Mouse (Mus musculus): ENCODE measurements around the gene Eml5. TPM values are rescaled to one million over a fixed set of nuclear protein-coding genes. Genes with fewer than 3 reads are reported as not detected.

The Eml5 gene
- polyA plus RNA-seq, 1 experiment: 0.65 TPM

DNA sequence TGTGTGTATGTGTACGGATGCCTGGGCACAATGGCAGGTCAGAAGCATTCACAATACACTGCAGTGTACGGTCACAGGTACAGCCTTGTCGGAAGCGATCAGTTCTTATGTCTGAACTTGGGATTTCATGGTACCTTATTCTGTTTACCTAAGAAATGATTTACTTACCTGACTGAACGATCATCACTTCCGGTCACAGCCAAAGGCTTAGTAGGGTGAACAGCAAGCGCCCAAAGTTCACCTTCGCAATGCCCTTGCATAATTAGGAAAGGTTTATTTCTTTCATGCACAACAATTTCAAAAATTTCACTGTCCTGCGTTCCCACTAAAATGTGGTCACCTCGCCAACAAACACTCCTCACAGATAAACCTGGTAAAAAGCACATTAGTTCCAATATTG lies 28.4 kb downstream of the Eml5 start:
- TF ChIP-seq TCF3 (IDR thresholded peaks at IDR 0.05; ENCODE audit: insufficient read length, low read depth) (no peak), MYOG (IDR thresholded peaks at IDR 0.05; ENCODE audit: control insufficient read depth in 1 of 3, insufficient read depth in 1 of 3, insufficient read length in 2 of 3, low read depth in 2 of 3) (no peak), SRF (IDR thresholded peaks at IDR 0.05; ENCODE audit: control insufficient read depth, insufficient read length, low read depth) (no peak), POLR2AphosphoS2 (IDR thresholded peaks at IDR 0.05; ENCODE audit: insufficient read length, low read depth) (no peak), MYOD1 (IDR thresholded peaks at IDR 0.05; ENCODE audit: control insufficient read depth in 1 of 3, insufficient read length in 2 of 3, low read depth in 2 of 3) (no peak), TCF12 (IDR thresholded peaks at IDR 0.05; ENCODE audit: insufficient read depth, poor library complexity, severe bottlenecking) (no peak), E2F4 (IDR thresholded peaks at IDR 0.05; ENCODE audit: insufficient read depth) (no peak), CEBPB (IDR thresholded peaks at IDR 0.05; ENCODE audit: insufficient read depth, poor library complexity, severe bottlenecking) (no peak), MAX (IDR thresholded peaks at IDR 0.05; ENCODE audit: low read depth) (no peak), REST (IDR thresholded peaks at IDR 0.05; ENCODE audit: insufficient read depth, insufficient read length) (no peak), POLR2A (IDR thresholded peaks at IDR 0.05; ENCODE audit: insufficient read length, low read depth) (no peak), USF1 (IDR thresholded peaks at IDR 0.05; ENCODE audit: low read depth) (no peak)
- Histone ChIP-seq H3K4me2 (ENCODE audit: low read depth) (no peak overlapping the region), H3K79me2 (ENCODE audit: control insufficient read depth, insufficient read depth) (no peaks in the 10 kb centered on the region), H3ac (ENCODE audit: control insufficient read depth, insufficient read length) (no peak overlapping the region), H3K36me3 (ENCODE audit: control insufficient read depth, insufficient read depth) (no peaks in the 10 kb centered on the region), H3K4me3 (no peak overlapping the region), H3K27me3 (ENCODE audit: control insufficient read depth, insufficient read depth, insufficient read length) (no peaks in the 10 kb centered on the region)

DNA sequence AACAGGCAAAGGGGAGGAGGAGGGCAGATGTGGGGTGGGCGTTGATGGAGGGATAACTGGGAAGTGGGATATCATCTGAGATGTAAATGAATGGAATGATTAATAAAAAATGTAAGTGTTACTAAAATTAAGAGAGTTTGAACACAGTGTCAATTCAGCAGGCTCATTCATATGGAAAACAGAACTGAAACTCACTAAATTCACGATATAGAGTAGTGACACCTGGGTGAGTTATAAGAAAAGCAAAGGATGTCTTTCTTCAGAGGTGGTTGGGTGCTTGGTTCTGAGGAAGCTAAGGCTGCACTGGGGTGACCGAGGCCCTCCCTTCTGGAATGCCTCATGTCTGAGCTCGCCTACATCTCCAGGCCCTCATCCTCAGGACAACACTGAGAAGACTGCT lies 37.8 kb downstream of the Eml5 start:
- TF ChIP-seq CEBPB (IDR thresholded peaks at IDR 0.05; ENCODE audit: insufficient read depth, poor library complexity, severe bottlenecking) (no peak), TCF12 (IDR thresholded peaks at IDR 0.05; ENCODE audit: insufficient read depth, poor library complexity, severe bottlenecking) (no peak)
- Histone ChIP-seq H3K79me2 (ENCODE audit: control insufficient read depth, insufficient read depth) (no peaks in the 10 kb centered on the region), H3K4me3 (no peak overlapping the region), H3ac (ENCODE audit: control insufficient read depth, insufficient read length) (no peak overlapping the region), H3K27me3 (ENCODE audit: control insufficient read depth, insufficient read depth, insufficient read length) (no peaks in the 10 kb centered on the region), H3K36me3 (ENCODE audit: control insufficient read depth, insufficient read depth) (no peaks in the 10 kb centered on the region), H3K4me2 (ENCODE audit: low read depth) (no peak overlapping the region)

DNA sequence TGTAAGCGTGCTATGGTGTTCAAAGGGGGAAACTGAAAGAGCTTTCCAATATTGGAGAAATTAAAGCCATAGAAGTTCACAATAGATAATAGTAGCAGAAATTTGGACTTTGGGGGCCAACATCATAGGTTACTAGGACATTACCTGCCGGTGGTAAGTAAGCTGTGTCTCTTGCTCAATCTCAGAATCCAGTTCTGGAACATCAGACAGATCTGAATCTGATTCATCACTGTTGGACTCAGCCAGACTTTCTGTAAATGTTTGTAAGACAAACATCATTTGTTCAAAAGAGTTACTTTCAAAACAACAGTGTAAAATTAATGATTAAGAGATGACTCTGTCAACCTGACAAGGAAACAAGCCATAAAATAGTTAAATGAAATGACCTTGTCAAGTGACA lies 41.0 kb downstream of the Eml5 start:
- no peak for TF ChIP-seq MAX (IDR thresholded peaks at IDR 0.05; ENCODE audit: low read depth)
- TF ChIP-seq CEBPB (IDR thresholded peaks at IDR 0.05; ENCODE audit: insufficient read depth, poor library complexity, severe bottlenecking): no peak
- no peak for TF ChIP-seq POLR2AphosphoS2 (IDR thresholded peaks at IDR 0.05; ENCODE audit: insufficient read length, low read depth)
- no peak for TF ChIP-seq REST (IDR thresholded peaks at IDR 0.05; ENCODE audit: insufficient read depth, insufficient read length)
- no peak for TF ChIP-seq TCF12 (IDR thresholded peaks at IDR 0.05; ENCODE audit: insufficient read depth, poor library complexity, severe bottlenecking)
- no peak for TF ChIP-seq TCF3 (IDR thresholded peaks at IDR 0.05; ENCODE audit: insufficient read length, low read depth)
- TF ChIP-seq SRF (IDR thresholded peaks at IDR 0.05; ENCODE audit: control insufficient read depth, insufficient read length, low read depth): no peak
- no peak for TF ChIP-seq MYOG (IDR thresholded peaks at IDR 0.05; ENCODE audit: control insufficient read depth in 1 of 3, insufficient read depth in 1 of 3, insufficient read length in 2 of 3, low read depth in 2 of 3)
- no peak for TF ChIP-seq E2F4 (IDR thresholded peaks at IDR 0.05; ENCODE audit: insufficient read depth)
- TF ChIP-seq POLR2A (IDR thresholded peaks at IDR 0.05; ENCODE audit: insufficient read length, low read depth): no peak
- Histone ChIP-seq H3K36me3 (ENCODE audit: control insufficient read depth, insufficient read depth) (no peaks in the 10 kb centered on the region), H3K79me2 (ENCODE audit: control insufficient read depth, insufficient read depth) (no peaks in the 10 kb centered on the region), H3K4me3 (no peak overlapping the region), H3ac (ENCODE audit: control insufficient read depth, insufficient read length) (no peak overlapping the region), H3K4me2 (ENCODE audit: low read depth) (no peak overlapping the region), H3K27me3 (ENCODE audit: control insufficient read depth, insufficient read depth, insufficient read length) (no peaks in the 10 kb centered on the region)

DNA sequence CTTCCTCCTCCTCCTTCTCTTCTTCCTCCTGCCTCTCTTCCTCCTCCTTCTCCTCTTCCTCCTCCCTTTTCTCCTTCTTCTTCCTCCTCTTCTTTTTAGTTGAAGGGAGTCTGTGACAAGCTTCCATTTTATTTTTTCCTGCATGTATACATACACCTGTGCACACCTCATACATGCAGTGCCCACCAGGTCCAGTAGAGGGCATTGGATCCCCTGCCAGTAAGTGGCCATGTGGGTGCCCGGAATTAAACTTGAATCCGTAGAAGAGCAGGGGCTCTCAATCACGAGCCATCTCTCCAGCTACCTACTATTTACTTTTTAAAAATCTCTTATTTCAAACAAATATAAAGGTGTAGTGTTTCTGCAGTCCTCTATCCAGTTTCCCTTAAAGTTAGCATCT lies 50.5 kb downstream of the Eml5 start:
- Histone ChIP-seq H3K36me3 (ENCODE audit: control insufficient read depth, insufficient read depth) (no peaks in the 10 kb centered on the region), H3K4me2 (ENCODE audit: low read depth) (no peak overlapping the region), H3K79me2 (ENCODE audit: control insufficient read depth, insufficient read depth) (no peaks in the 10 kb centered on the region), H3K27me3 (ENCODE audit: control insufficient read depth, insufficient read depth, insufficient read length) (no peaks in the 10 kb centered on the region), H3ac (ENCODE audit: control insufficient read depth, insufficient read length) (no peak overlapping the region), H3K4me3 (no peak overlapping the region)
- TF ChIP-seq REST (IDR thresholded peaks at IDR 0.05; ENCODE audit: insufficient read depth, insufficient read length) (no peak), CEBPB (IDR thresholded peaks at IDR 0.05; ENCODE audit: insufficient read depth, poor library complexity, severe bottlenecking) (no peak), POLR2A (IDR thresholded peaks at IDR 0.05; ENCODE audit: insufficient read length, low read depth) (no peak), SRF (IDR thresholded peaks at IDR 0.05; ENCODE audit: control insufficient read depth, insufficient read length, low read depth) (no peak), TCF3 (IDR thresholded peaks at IDR 0.05; ENCODE audit: insufficient read length, low read depth) (no peak), E2F4 (IDR thresholded peaks at IDR 0.05; ENCODE audit: insufficient read depth) (no peak)

DNA sequence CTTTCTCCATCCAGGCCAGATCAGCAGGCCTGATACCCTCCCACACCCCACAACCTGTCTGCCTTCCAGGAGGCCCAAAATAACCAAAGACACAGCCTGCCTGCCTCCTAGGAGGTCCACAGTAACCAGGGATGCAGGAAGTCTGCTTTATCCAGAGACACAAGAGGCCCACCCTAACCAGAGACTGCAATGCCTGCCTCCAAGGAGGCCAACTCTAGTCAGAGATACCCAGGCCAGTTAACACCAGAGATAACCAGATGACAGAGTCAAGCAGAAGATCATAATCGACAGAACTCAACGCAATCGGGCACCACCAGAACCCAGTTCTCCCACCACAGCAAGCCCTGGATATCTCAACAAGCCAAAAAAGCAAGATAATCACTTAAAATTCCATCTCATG lies 56.5 kb downstream of the Eml5 start:
- no peak overlapping the region for H3K4me3 ChIP-seq
- H3K36me3 ChIP-seq (ENCODE audit: control insufficient read depth, insufficient read depth): no peaks in the 10 kb centered on the region
- no peaks in the 10 kb centered on the region for H3K27me3 ChIP-seq (ENCODE audit: control insufficient read depth, insufficient read depth, insufficient read length)
- no peak overlapping the region for H3ac ChIP-seq (ENCODE audit: control insufficient read depth, insufficient read length)
- TF ChIP-seq POLR2AphosphoS2 (IDR thresholded peaks at IDR 0.05; ENCODE audit: insufficient read length, low read depth) (no peak), USF1 (IDR thresholded peaks at IDR 0.05; ENCODE audit: low read depth) (no peak), REST (IDR thresholded peaks at IDR 0.05; ENCODE audit: insufficient read depth, insufficient read length) (no peak), TCF3 (IDR thresholded peaks at IDR 0.05; ENCODE audit: insufficient read length, low read depth) (no peak), MYOG (IDR thresholded peaks at IDR 0.05; ENCODE audit: control insufficient read depth in 1 of 3, insufficient read depth in 1 of 3, insufficient read length in 2 of 3, low read depth in 2 of 3) (no peak), MYOD1 (IDR thresholded peaks at IDR 0.05; ENCODE audit: control insufficient read depth in 1 of 3, insufficient read length in 2 of 3, low read depth in 2 of 3) (no peak), MAX (IDR thresholded peaks at IDR 0.05; ENCODE audit: low read depth) (no peak), TCF12 (IDR thresholded peaks at IDR 0.05; ENCODE audit: insufficient read depth, poor library complexity, severe bottlenecking) (no peak), SRF (IDR thresholded peaks at IDR 0.05; ENCODE audit: control insufficient read depth, insufficient read length, low read depth) (no peak), E2F4 (IDR thresholded peaks at IDR 0.05; ENCODE audit: insufficient read depth) (no peak), POLR2A (IDR thresholded peaks at IDR 0.05; ENCODE audit: insufficient read length, low read depth) (no peak), CEBPB (IDR thresholded peaks at IDR 0.05; ENCODE audit: insufficient read depth, poor library complexity, severe bottlenecking) (no peak)
- H3K4me2 ChIP-seq (ENCODE audit: low read depth): no peak overlapping the region
- H3K79me2 ChIP-seq (ENCODE audit: control insufficient read depth, insufficient read depth): no peaks in the 10 kb centered on the region

All from myocyte (in vitro differentiated cells).